Mouse (Mus musculus) lung, embryonic 16.5 days (tissue): ENCODE data around the gene Elmod3. TPM values are rescaled to one million over a fixed set of nuclear protein-coding genes. Genes with fewer than 3 reads are reported as not detected.
A peak's percentile ranks its signal among the peaks of the same experiment; 100 is the strongest.

Experiments
- ATAC-seq: fragments of 200-750 bp; cut with Nextera tagmentation; 2 replicates; pipeline ENCODE4 v1.8.0; 2017; ENCODE audit warnings: low read depth, mild to moderate bottlenecking, moderate library complexity
- H3K27ac ChIP-seq: fragments of 300-500 bp; sonication (generic); 2 replicates; pipeline ENCODE4 v1.5.1; 2014; ENCODE audit warnings: mild to moderate bottlenecking, control low read depth, low read length
- H3K27me3 ChIP-seq: fragments of 300-500 bp; sonication (generic); 2 replicates; pipeline ENCODE4 v1.6.1; 2014; ENCODE audit warnings: low read depth, low read length, mixed read lengths; ENCODE audit not compliant: control insufficient read depth, insufficient read depth
- H3K36me3 ChIP-seq: fragments of 300-500 bp; sonication (generic); 2 replicates; pipeline ENCODE4 v1.6.1; 2014; ENCODE audit warnings: low read length; ENCODE audit not compliant: control insufficient read depth, insufficient read depth
- H3K4me1 ChIP-seq: fragments of 300-500 bp; sonication (generic); replicated peaks from 2 replicates; pipeline ENCODE4 v1.6.1; 2014; ENCODE audit warnings: low read length, mixed read lengths; ENCODE audit not compliant: control insufficient read depth, insufficient read depth
- H3K4me2 ChIP-seq: fragments of 300-500 bp; sonication (generic); 2 replicates; pipeline ENCODE4 v1.6.1; 2014; ENCODE audit warnings: low read depth, low read length, control low read depth
- H3K4me3 ChIP-seq: fragments of 300-500 bp; sonication (generic); 2 replicates; pipeline ENCODE4 v1.5.1; 2014; ENCODE audit warnings: mild to moderate bottlenecking, low read length, control low read depth
- H3K9ac ChIP-seq: fragments of 300-500 bp; sonication (generic); 2 replicates; pipeline ENCODE4 v1.6.1; 2014; ENCODE audit warnings: low read length, control low read depth
- H3K9me3 ChIP-seq: fragments of 300-500 bp; sonication (generic); 2 replicates; pipeline ENCODE4 v1.6.1; 2016; ENCODE audit warnings: low read length; ENCODE audit not compliant: control insufficient read depth
- WGBS: fragments of 180-500 bp; shearing (Covaris S2); extraction: QIAGEN DNeasy Blood & Tissue Kit; methylation state at CpG from one replicate; pipeline ENCODE4 v1.1.7; 2014; 5-methylcytosine and 5-hydroxymethylcytosine counted together
- polyA plus RNA-seq: library from polyadenylated mRNA; unstranded; fragments of >200 nt; fragmentation: Nextera tagmentation; extraction: Ambion mirVana; gene quantifications from 2 replicates; pipeline ENCODE4 v1.2.1, GENCODE M21; 2015

Gene Elmod3
- polyA plus RNA-seq, 1 experiment from 2014 or later: 20.0 TPM

DNA sequence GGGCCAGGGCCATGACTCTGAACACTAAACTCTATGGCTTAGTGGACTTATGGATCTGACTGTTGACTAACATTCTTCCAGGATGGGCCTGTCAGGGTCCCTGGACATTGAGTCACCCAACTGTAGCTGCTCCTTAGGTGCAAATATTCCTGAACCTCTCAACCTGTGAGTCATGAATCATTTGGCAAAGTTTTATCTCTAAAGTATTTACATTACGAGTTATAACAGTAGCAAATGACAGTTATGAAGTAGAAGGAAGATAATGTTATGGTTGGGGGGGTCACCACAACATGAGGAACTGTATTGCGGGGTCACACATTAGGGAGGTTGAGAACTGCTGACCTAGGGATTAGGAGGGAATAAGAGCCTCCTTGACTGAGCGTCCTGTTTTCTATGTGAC, 50.4 kb downstream of the Elmod3 start:
- WGBS: 69% methylated on average over 3 of the region's 3 CpGs
- H3K9me3 ChIP-seq: 0 out of 2 replicates have a peak, but pooled peaks cover 2% of the 10 kb centered on the region
- no peak overlapping the region for H3K4me3 ChIP-seq
- peaks cover 20% of the 10 kb centered on the region for H3K4me1 ChIP-seq
- no peaks in the 10 kb centered on the region for H3K27me3 ChIP-seq
- no peaks in the 10 kb centered on the region for H3K36me3 ChIP-seq
- H3K9ac ChIP-seq: no peak overlapping the region
- no peak for ATAC-seq
- H3K27ac ChIP-seq: no peak overlapping the region
- no peak overlapping the region for H3K4me2 ChIP-seq

DNA sequence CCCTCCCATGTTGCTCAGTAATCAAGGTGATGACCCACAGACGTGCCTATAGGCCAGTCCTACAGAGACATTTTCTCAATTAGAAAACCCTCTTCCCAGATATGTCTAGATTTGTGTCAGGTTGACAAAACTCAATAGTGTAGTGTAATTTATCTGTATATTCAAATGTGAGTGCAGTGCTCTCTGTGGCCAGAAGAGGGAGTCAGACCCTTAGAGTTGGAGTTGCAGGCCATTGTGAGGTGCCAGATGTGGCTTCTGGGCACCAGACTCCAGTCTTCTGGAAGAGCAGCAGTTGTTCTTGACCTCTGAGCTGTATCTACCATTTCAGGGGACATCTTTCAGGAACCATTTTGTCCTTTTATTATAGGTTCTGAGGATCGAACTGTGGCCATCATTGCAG, 51.1 kb downstream of the Elmod3 start:
- whole genome bisulfite sequencing: 97% methylated on average over 2 of the region's 2 CpGs
- H3K4me3 ChIP-seq: no peak overlapping the region
- no peak overlapping the region for H3K4me2 ChIP-seq
- H3K27me3 ChIP-seq: no peaks in the 10 kb centered on the region
- no peak overlapping the region for H3K27ac ChIP-seq
- 0 out of 2 replicates have a peak, but pooled peaks cover 2% of the 10 kb centered on the region for H3K9me3 ChIP-seq
- H3K4me1 ChIP-seq: peaks cover 17% of the 10 kb centered on the region
- H3K9ac ChIP-seq: no peak overlapping the region
- no peak for ATAC-seq
- H3K36me3 ChIP-seq: no peaks in the 10 kb centered on the region

DNA sequence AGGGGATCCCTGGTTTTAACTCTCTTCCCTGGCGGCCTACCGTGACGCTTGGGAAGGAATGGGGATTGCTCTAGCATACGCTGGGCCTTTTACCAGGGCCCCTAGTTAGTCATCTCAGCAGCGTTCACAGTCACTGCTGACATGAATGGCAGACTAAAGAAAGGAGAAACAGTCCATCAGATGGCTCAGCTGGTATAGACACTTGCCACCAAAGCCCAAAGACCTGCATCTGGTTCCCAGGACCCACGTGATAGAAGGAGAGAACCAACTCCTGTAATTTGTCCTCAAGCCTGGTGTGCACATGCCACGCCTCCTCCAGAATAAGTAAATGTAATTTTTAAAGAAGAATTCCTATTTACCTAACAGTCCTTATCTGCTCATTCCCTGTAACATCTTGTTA, 52.8 kb downstream of the Elmod3 start:
- Histone ChIP-seq H3K9me3 (0 out of 2 replicates have a peak, but pooled peaks cover 2% of the 10 kb centered on the region), H3K4me1 (peaks cover 16% of the 10 kb centered on the region), H3K4me3 (no peak overlapping the region), H3K9ac (no peak overlapping the region), H3K27me3 (no peaks in the 10 kb centered on the region), H3K4me2 (no peak overlapping the region; the same call in 1 of the 2 replicates), H3K27ac (no peak overlapping the region), H3K36me3 (no peaks in the 10 kb centered on the region)
- 59% methylated on average over 7 of the region's 7 CpGs for WGBS
- ATAC-seq: no peak

DNA sequence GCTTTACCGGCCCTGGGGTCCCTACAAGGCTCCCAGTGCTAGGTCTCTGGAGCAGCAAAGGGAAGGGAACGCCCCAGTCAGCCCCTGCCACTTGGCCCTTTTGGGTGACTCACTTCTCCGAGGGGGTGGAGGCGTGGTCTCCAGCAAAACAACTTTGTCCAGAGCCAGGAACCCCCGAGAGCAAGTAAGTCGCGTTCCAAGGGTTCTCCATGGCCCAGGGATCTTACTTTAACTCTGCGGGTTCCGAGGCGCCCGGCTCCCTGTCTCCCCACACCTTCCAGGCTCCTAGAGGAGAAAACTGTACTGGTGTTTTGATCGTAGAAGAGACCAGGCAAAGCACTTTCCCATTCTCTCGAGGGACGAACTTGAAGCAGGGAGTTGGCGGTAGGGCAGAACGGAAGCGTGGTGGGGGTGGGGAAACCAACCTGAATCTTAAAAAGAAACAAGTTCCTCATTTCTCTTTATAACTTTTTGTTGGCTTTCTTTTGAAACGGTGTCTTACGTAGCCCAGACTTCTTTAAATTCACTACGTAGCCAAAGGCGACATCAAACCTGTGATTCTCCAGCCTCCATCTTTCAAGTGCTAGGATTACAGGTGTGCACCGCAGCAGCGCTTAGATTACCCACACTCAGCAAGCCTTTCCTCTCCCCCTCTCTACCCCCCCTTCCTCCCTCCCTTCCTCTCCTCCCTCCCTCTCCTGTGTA, 53.8 kb downstream of the Elmod3 start, which contains the start of gene Capg:
Gene Capg (plus strand): TSS at position 109 of the 705 bp plus-strand sequence.
- no peaks in the 10 kb centered on the region for H3K36me3 ChIP-seq
- H3K4me1 ChIP-seq: peaks cover 16% of the 10 kb centered on the region
- H3K27ac ChIP-seq: peak within 1 kb of the TSS; percentile 90
- H3K27me3 ChIP-seq: no peaks in the 10 kb centered on the region
- WGBS: 9% methylated on average over 23 of the region's 23 CpGs
- peak within 1 kb of the TSS; percentile 66 for H3K4me2 ChIP-seq
- H3K9ac ChIP-seq: peak within 1 kb of the TSS; percentile 76
- H3K9me3 ChIP-seq: 0 out of 2 replicates have a peak, but pooled peaks cover 2% of the 10 kb centered on the region
- peak; percentile 67 for ATAC-seq
- H3K4me3 ChIP-seq: peak within 1 kb of the TSS; percentile 52

DNA sequence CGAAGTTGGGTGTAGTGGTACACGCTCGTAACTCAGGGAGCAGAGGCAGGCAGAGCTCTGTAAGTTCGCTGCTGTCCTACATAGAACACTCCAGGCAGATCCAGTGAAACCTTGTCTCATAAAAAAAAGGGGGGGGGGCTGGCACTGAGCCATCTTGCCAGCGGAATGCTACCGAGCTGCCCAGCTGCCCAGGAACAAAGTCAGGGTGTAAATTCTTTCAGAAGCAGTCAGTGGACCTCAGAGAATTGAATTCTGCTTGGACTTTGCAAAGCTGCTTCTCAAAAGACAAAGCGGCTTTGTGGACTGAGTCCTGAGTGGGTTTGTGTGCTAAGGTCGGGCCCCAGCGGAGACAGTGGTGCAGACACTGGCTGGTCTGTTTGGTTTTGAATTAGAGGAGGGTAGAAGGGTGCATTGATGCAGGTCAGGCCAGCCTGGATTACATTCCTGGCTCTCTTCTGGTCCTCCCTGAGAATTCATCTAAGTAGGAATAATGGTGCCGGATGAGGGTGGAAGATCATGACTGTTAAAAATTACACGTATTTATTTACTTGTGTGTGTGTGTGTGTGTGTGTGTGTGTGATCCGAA, 54.9 kb downstream of the Elmod3 start:
- no peak overlapping the region for H3K9ac ChIP-seq
- WGBS: 66% methylated on average over 12 of the region's 12 CpGs
- H3K4me3 ChIP-seq: no peak overlapping the region
- no peaks in the 10 kb centered on the region for H3K27me3 ChIP-seq
- H3K27ac ChIP-seq: peak overlapping the region; percentile 90
- H3K4me2 ChIP-seq: no peak overlapping the region
- H3K4me1 ChIP-seq: peaks cover 15% of the 10 kb centered on the region
- 0 out of 2 replicates have a peak, but pooled peaks cover 2% of the 10 kb centered on the region for H3K9me3 ChIP-seq
- H3K36me3 ChIP-seq: no peaks in the 10 kb centered on the region
- no peak for ATAC-seq

DNA sequence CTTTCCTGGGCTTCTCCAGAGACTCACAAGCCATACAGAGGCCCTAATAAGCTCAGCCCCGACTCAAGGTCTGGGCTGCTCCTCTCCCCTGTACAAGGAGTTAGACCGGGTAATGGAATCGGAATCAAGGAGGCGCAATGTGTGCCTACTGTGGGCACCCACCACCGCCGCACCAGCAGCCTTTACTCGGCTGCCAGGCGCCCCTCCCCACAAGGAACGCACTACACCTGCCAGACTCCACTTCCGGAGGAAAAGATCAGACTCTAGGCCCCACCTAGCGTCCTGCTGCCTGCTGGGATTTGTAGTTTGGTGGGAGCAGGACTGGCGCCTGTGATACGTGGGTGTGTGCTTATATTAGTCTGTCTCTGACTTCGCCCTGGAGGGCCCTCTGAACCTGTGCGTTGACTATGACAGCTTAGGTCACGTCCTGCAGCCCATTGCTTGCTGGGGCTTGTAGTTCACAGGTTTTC, 59.6 kb downstream of the Elmod3 start:
- Histone ChIP-seq H3K4me3 (peak overlapping the region; percentile 59), H3K4me1 (peaks cover 8% of the 10 kb centered on the region), H3K36me3 (no peaks in the 10 kb centered on the region), H3K9ac (peak overlapping the region; percentile 72), H3K9me3 (no peaks in the 10 kb centered on the region), H3K27ac (peak overlapping the region; percentile 9; the same call in 1 of the 2 replicates), H3K4me2 (peak overlapping the region; percentile 76), H3K27me3 (no peaks in the 10 kb centered on the region)
- peak; percentile 95 for ATAC-seq
- WGBS: 2% methylated on average over 16 of the region's 16 CpGs

DNA sequence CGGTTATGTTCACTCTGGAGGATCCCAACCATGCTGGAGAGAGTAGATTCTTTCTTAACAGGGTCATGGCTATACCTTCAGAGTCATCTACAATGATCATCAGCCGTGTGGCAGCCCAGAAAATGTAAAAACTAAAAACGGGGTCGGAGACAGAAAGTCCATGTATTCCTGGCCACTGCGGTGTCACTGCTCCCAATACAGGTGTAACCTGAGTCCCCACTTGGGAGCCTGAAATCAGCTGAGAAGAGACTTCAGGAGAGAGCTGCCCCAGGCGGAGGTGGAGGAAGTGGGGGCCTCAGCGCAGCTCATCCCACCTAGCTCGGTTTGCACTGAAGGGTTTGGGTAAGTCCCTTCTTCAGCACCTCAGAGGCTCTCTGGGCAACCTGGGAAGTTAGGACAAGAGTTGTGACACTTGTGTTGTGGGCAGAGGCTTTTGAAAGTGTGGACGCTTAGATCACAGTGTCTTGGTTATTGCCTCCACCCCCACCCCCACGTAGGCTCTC, 60.2 kb downstream of the Elmod3 start:
- no peaks in the 10 kb centered on the region for H3K36me3 ChIP-seq
- peak overlapping the region; percentile 76 for H3K4me2 ChIP-seq
- 38% methylated on average over 10 of the region's 10 CpGs for WGBS
- peak overlapping the region; percentile 72 for H3K9ac ChIP-seq
- peaks cover 8% of the 10 kb centered on the region for H3K4me1 ChIP-seq
- no peaks in the 10 kb centered on the region for H3K9me3 ChIP-seq
- ATAC-seq: 0 out of 2 replicates have a peak, but pooled peaks have one; percentile 3
- H3K27me3 ChIP-seq: no peaks in the 10 kb centered on the region
- peak overlapping the region; percentile 9; the same call in 1 of the 2 replicates for H3K27ac ChIP-seq
- H3K4me3 ChIP-seq: peak overlapping the region; percentile 59

DNA sequence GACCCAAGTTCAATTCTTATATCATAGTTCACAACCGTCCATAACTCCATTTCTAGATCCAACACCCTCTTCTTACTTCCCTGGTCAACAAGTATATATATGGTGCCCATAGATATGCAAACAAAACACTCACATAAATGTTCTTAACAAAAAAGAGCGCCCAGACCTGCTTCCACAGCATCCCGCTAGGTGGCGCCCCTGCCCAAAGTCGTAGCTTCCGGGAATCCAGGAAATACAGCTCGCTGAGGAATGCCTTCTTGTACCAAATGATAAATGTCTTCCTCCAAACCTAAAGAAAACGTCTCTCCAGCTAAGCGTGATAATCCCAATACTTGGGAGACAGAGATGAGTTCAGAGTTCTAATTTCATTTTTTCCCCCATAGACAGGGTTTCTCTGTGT, 63.0 kb downstream of the Elmod3 start:
- Histone ChIP-seq H3K4me2 (peak overlapping the region; percentile 48), H3K4me1 (peaks cover 8% of the 10 kb centered on the region), H3K27ac (peak overlapping the region; percentile 39; the same call in 1 of the 2 replicates), H3K27me3 (no peaks in the 10 kb centered on the region), H3K9me3 (no peaks in the 10 kb centered on the region), H3K9ac (peak overlapping the region; percentile 50), H3K36me3 (no peaks in the 10 kb centered on the region), H3K4me3 (peak overlapping the region; percentile 18; the same call in 1 of the 2 replicates)
- WGBS: 3% methylated on average over 9 of the region's 9 CpGs
- no peak for ATAC-seq
